Mouse (Mus musculus): ENCODE data around the gene Nckap5. TPM values are rescaled to one million over a fixed set of nuclear protein-coding genes. Genes with fewer than 3 reads are reported as not detected.

The Nckap5 gene
- polyA plus RNA-seq, 1 experiment = 50.4 TPM

GRCm38 (mm10) chr1:126511835-126512445 is 318.7 kb downstream of the Nckap5 start:
- TF ChIP-seq POLR2A (IDR thresholded peaks at IDR 0.05; ENCODE audit: borderline replicate concordance, extremely low read depth, low read depth, low read length) (no peak), CTCF (IDR thresholded peaks at IDR 0.05; ENCODE audit: insufficient read depth, low read length) (no peak)
- Histone ChIP-seq H3K4me1 (ENCODE audit: control insufficient read depth, insufficient read depth, low read length) (peaks cover 3% of the 10 kb centered on the region), H3K4me3 (replicated peaks; ENCODE audit: extremely low read depth, low read depth, low read length) (no peak overlapping the region)
- WGBS = 62% methylated on average over 5 of the region's 5 CpGs
- DNase-seq = no peak

DNA sequence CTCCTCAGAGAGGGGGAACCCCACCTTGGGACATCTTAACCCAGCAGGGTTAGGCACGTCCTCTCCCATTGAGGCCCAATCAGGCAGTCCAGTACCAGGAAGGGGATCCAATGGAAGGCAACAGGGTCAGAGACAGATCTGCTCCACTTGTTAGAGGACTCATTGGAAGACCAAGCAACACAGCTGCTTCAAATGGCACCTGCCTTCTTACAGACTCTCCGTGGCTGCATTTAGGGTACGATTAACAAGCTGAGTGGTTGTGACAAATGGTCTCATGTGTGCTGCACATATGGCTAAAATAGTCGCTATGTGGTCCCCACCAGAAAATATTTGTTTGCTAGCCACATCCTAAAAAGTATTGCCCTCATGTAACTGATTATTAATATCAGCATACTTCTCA is 325.9 kb downstream of the Nckap5 start:
- TF ChIP-seq CTCF (IDR thresholded peaks at IDR 0.05; ENCODE audit: insufficient read depth, low read length) = no peak
- TF ChIP-seq POLR2A (IDR thresholded peaks at IDR 0.05; ENCODE audit: borderline replicate concordance, extremely low read depth, low read depth, low read length) = no peak
- H3K4me3 ChIP-seq (replicated peaks; ENCODE audit: extremely low read depth, low read depth, low read length) = no peak overlapping the region
- 85% methylated on average over 4 of the region's 4 CpGs for WGBS
- no peak for DNase-seq
- H3K4me1 ChIP-seq (ENCODE audit: control insufficient read depth, insufficient read depth, low read length) = peaks cover 3% of the 10 kb centered on the region

DNA sequence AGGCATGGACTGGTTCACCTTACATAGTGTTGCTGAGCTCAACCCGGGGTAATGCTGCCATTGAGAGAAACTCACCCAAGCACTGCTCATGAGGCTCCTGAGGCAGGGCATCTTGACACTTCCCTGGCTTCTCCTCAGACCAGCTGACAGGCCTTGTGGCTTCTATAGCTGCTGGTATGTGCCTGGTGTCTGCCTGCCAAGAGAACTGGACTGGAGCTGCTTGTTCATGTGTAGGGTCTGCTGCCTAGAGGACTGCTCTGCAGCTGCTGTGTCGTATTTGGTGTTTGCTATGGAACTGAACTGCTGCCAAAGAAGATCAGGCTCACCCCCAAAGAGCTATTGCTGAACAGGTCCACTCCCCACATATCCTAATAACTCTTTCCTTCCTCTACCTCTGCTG is 327.9 kb downstream of the Nckap5 start:
- WGBS = 65% methylated on average over 2 of the region's 2 CpGs
- TF ChIP-seq POLR2A (IDR thresholded peaks at IDR 0.05; ENCODE audit: borderline replicate concordance, extremely low read depth, low read depth, low read length) = no peak
- no peak for TF ChIP-seq CTCF (IDR thresholded peaks at IDR 0.05; ENCODE audit: insufficient read depth, low read length)
- H3K4me3 ChIP-seq (replicated peaks; ENCODE audit: extremely low read depth, low read depth, low read length) = no peak overlapping the region
- no peak for DNase-seq
- H3K4me1 ChIP-seq (ENCODE audit: control insufficient read depth, insufficient read depth, low read length) = peaks cover 3% of the 10 kb centered on the region

DNA sequence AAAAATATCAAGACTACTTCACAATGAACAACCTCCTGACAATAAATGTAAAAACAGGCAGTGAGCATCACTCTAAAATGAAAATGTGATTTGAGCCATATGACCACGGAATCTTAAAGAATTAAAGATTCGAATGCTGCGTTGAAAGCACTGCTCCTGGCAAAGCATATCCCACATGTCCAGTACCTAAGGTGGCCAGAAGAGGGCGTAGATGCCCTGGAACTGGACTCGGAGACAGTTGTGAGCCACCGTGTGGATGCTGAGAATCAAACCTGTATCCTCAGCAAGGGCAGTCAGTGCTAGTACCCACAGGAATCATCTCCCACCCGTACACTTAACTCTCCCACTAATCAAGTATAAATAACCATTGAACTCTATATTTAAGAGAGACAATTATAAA is 333.9 kb downstream of the Nckap5 start:
- DNase-seq = no peak
- Histone ChIP-seq H3K4me3 (replicated peaks; ENCODE audit: extremely low read depth, low read depth, low read length) (no peak overlapping the region), H3K4me1 (ENCODE audit: control insufficient read depth, insufficient read depth, low read length) (no peaks in the 10 kb centered on the region; the same call in 1 of the 2 replicates)
- TF ChIP-seq CTCF (IDR thresholded peaks at IDR 0.05; ENCODE audit: insufficient read depth, low read length) (peak; percentile 22; the same call in 1 of the 2 replicates), POLR2A (IDR thresholded peaks at IDR 0.05; ENCODE audit: borderline replicate concordance, extremely low read depth, low read depth, low read length) (no peak)
- WGBS = 87% methylated on average over 7 of the region's 7 CpGs

- no peak for TF ChIP-seq CTCF (IDR thresholded peaks at IDR 0.05; ENCODE audit: insufficient read depth, low read length)
- peak; percentile 57; the same call in 1 of the 2 replicates for TF ChIP-seq POLR2A (IDR thresholded peaks at IDR 0.05; ENCODE audit: borderline replicate concordance, extremely low read depth, low read depth, low read length)
- peak overlapping the region; percentile 61 for H3K4me3 ChIP-seq (replicated peaks; ENCODE audit: extremely low read depth, low read depth, low read length)
- DNase-seq = peak; percentile 50
- H3K4me1 ChIP-seq (ENCODE audit: control insufficient read depth, insufficient read depth, low read length) = peaks cover 12% of the 10 kb centered on the region
- 9% methylated on average over 35 of the region's 35 CpGs for WGBS
These were observed 338.2 kb downstream of the Nckap5 start for GRCm38 (mm10) chr1:126492206-126493071.

DNA sequence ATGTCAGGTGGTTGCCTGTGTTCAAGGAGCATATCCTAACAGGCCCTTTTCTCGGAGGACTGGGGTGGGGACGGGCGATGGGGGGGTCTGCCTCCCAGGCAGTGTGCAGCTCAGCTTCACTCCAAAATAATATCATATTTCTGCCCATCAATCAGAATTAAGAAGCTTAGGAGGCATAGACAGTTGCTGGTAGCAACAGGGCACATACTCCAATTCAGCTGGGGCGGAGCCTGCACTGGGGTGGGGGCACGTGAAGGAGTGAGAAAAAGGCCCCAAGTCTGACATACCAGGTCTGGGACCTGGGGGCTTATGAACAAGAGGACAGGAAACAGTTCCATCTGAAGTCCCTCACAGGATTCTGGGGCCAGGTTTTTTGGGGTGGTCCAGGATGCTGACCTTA is 339.2 kb downstream of the Nckap5 start:
- DNase-seq = no peak
- peak overlapping the region; percentile 61 for H3K4me3 ChIP-seq (replicated peaks; ENCODE audit: extremely low read depth, low read depth, low read length)
- peaks cover 12% of the 10 kb centered on the region for H3K4me1 ChIP-seq (ENCODE audit: control insufficient read depth, insufficient read depth, low read length)
- 51% methylated on average over 5 of the region's 5 CpGs for WGBS
- TF ChIP-seq POLR2A (IDR thresholded peaks at IDR 0.05; ENCODE audit: borderline replicate concordance, extremely low read depth, low read depth, low read length) (no peak), CTCF (IDR thresholded peaks at IDR 0.05; ENCODE audit: insufficient read depth, low read length) (no peak)

DNA sequence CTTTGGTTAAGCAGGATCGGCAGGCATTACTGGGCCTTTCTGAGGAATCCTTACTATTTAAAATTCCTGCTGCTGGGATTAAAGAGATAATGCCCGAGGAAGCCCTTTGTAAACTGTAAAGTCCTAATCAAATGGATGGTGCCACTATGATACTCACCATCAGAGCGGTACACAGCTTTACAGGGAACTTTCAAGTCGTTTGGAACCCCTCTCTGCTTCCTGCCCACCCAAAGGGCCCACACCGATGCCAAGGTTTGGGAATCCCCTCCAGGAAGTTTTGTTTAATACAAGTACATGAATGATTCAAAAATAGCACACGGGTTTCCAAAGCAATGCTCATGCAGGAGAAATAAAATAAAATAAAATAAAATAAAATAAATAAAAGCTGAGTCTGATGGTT is 340.3 kb downstream of the Nckap5 start:
- no peak for DNase-seq
- peaks cover 16% of the 10 kb centered on the region for H3K4me1 ChIP-seq (ENCODE audit: control insufficient read depth, insufficient read depth, low read length)
- 34% methylated on average over 6 of the region's 6 CpGs for WGBS
- no peak for TF ChIP-seq POLR2A (IDR thresholded peaks at IDR 0.05; ENCODE audit: borderline replicate concordance, extremely low read depth, low read depth, low read length)
- TF ChIP-seq CTCF (IDR thresholded peaks at IDR 0.05; ENCODE audit: insufficient read depth, low read length) = no peak
- peak overlapping the region; percentile 40 for H3K4me3 ChIP-seq (replicated peaks; ENCODE audit: extremely low read depth, low read depth, low read length)

DNA sequence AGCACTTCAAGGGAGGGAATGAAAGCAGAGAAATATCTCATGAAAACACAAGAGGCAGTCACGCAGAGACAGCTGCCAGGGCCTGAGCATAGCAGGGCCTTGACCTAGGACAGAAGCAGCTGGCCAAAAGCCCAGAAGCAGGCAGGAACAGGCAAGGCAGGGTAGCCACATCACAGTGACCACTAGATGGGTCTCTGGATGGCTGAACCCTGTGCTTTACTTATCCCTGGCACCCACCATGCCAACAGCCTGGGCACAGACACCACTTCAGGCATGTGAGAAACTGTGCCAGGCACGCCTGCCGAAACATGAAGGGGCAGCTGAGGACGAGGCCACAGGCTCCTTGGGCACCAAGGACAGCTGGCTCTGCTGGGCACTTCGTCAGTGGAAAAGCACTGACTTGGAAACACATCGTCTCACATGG is 345.9 kb downstream of the Nckap5 start:
- no peak; the same call in 1 of the 2 replicates for TF ChIP-seq CTCF (IDR thresholded peaks at IDR 0.05; ENCODE audit: insufficient read depth, low read length)
- Histone ChIP-seq H3K4me1 (ENCODE audit: control insufficient read depth, insufficient read depth, low read length) (peaks cover 41% of the 10 kb centered on the region), H3K4me3 (replicated peaks; ENCODE audit: extremely low read depth, low read depth, low read length) (no peak overlapping the region)
- WGBS = 26% methylated on average over 6 of the region's 6 CpGs
- no peak for DNase-seq

- no peak for TF ChIP-seq POLR2A (IDR thresholded peaks at IDR 0.05; ENCODE audit: borderline replicate concordance, extremely low read depth, low read depth, low read length)
- WGBS = 81% methylated on average over 3 of the region's 3 CpGs
- no peak for DNase-seq
- Histone ChIP-seq H3K4me3 (replicated peaks; ENCODE audit: extremely low read depth, low read depth, low read length) (no peak overlapping the region), H3K4me1 (ENCODE audit: control insufficient read depth, insufficient read depth, low read length) (peaks cover 35% of the 10 kb centered on the region)
These were observed 346.9 kb downstream of the Nckap5 start for GRCm38 (mm10) chr1:126483665-126484064.
